Mouse (Mus musculus): ENCODE measurements at regions not wholly inside any gene's neighbourhood (a gene's known extent, or its start where the extent isn't known, plus 50 kb on each side); places are given as distances from the start of the nearest gene placed in this dataset.
A peak's percentile ranks its signal among the peaks of the same experiment; 100 is the strongest.

- no peak for DNase-seq
These were observed 660.5 kb upstream of the Sel1l start for GRCm38 (mm10) chr12:92509494-92509893.

GRCm38 (mm10) chr12:92508796-92509489 lies 660.0 kb upstream of the Sel1l start:
- peak in 1 of 2 experiments; percentile 2 for DNase-seq

GRCm38 (mm10) chr12:92483984-92484383 lies 635.0 kb upstream of the Sel1l start:
- no peak for DNase-seq

GRCm38 (mm10) chr12:92474293-92475062 lies 625.5 kb upstream of the Sel1l start:
- no peak for DNase-seq

- no peak for DNase-seq
These were observed 602.3 kb upstream of the Sel1l start for GRCm38 (mm10) chr12:92451110-92451818.

GRCm38 (mm10) chr12:92418458-92418857 lies 569.5 kb upstream of the Sel1l start:
- no peak for DNase-seq

GRCm38 (mm10) chr12:92405506-92405905 lies 556.5 kb upstream of the Sel1l start:
- DNase-seq: peak; percentile 18 to 28

- DNase-seq: no peak
These were observed 552.0 kb upstream of the Sel1l start for GRCm38 (mm10) chr12:92400987-92401386.

GRCm38 (mm10) chr12:92386195-92386594 lies 537.2 kb upstream of the Sel1l start:
- DNase-seq: no peak

GRCm38 (mm10) chr12:92384266-92384937 lies 535.4 kb upstream of the Sel1l start:
- DNase-seq: no peak

- DNase-seq: no peak
These were observed 530.2 kb upstream of the Sel1l start for GRCm38 (mm10) chr12:92379130-92379529.

GRCm38 (mm10) chr12:92365926-92366325 lies 517.0 kb upstream of the Sel1l start:
- DNase-seq: no peak

- no peak for DNase-seq
These were observed 504.7 kb upstream of the Sel1l start for GRCm38 (mm10) chr12:92353386-92354257.

GRCm38 (mm10) chr12:92318241-92318640 lies 469.3 kb upstream of the Sel1l start:
- DNase-seq: no peak

- DNase-seq: no peak
These were observed 468.7 kb upstream of the Sel1l start for GRCm38 (mm10) chr12:92317609-92318008.

- no peak for DNase-seq
These were observed 467.3 kb upstream of the Sel1l start for GRCm38 (mm10) chr12:92316285-92316684.

GRCm38 (mm10) chr12:92315820-92316219 lies 466.9 kb upstream of the Sel1l start:
- no peak for DNase-seq

- peak; percentile 82 for DNase-seq
These were observed 454.1 kb upstream of the Sel1l start for GRCm38 (mm10) chr12:92302951-92303591.

GRCm38 (mm10) chr12:92294887-92295286 lies 445.9 kb upstream of the Sel1l start:
- DNase-seq: no peak

GRCm38 (mm10) chr12:92293341-92293720 lies 444.4 kb upstream of the Sel1l start:
- DNase-seq: no peak

Data from kidney, postnatal 4 days (tissue).